Mouse (Mus musculus) lung, postnatal 0 days (tissue): Measurements from ENCODE around the gene Olfr63.
"Not testable (repeated sequence)": the region's sequence is repeated elsewhere in the genome, so short reads cannot be mapped to it uniquely, and the experiment has no call there.

Source experiments
- CTCF ChIP-seq: IDR thresholded peaks from 2 replicates; pipeline ENCODE4 v1.5.1; 2016; ENCODE audit warnings: antibody characterized with exemption, mild to moderate bottlenecking
- EP300 ChIP-seq: IDR thresholded peaks from 2 replicates; pipeline ENCODE4 v1.6.1; 2016; ENCODE audit warnings: antibody characterized with exemption, mild to moderate bottlenecking, control low read depth

DNA sequence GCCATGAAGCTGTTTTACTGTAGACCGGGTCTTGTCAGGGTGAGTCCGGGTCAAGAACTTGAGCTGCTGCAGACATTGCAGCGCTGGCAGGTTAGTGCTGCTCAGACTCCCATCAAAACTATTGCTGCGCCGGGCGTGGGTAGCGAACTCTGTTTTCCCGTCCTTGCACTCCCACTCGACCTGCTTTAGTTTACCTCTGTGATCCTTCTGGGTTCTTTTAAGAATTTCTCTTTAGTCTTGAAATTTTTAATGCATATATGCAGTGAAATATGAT, 25.3 kb downstream of the Olfr63 start:
- not testable (repeated sequence) for TF ChIP-seq CTCF, EP300
